Mouse (Mus musculus) embryonic facial prominence, embryonic 12.5 days (tissue): ENCODE data around the gene Eif1ad. TPM values are rescaled to one million over a fixed set of nuclear protein-coding genes. Genes with fewer than 3 reads are reported as not detected.

Experiments used
- ATAC-seq: fragments of 200-750 bp; cut with Nextera tagmentation; 2 replicates; pipeline ENCODE4 v1.8.0; 2017; ENCODE audit not compliant: insufficient number of reproducible peaks, insufficient read depth, low FRiP score, low TSS enrichment
- H3K27ac ChIP-seq: fragments of 300-500 bp; sonication (generic); 2 replicates; pipeline ENCODE4 v1.5.1; 2016; ENCODE audit warnings: mild to moderate bottlenecking
- H3K27me3 ChIP-seq: fragments of 300-500 bp; sonication (generic); 2 replicates; pipeline ENCODE4 v1.6.1; 2016; ENCODE audit warnings: mild to moderate bottlenecking, moderate library complexity
- H3K36me3 ChIP-seq: fragments of 300-500 bp; sonication (generic); 2 replicates; pipeline ENCODE4 v1.6.1; 2016; ENCODE audit warnings: mild to moderate bottlenecking
- H3K4me1 ChIP-seq: fragments of 300-500 bp; sonication (generic); 2 replicates; pipeline ENCODE4 v1.6.1; 2016
- H3K4me2 ChIP-seq: fragments of 300-500 bp; sonication (generic); replicated peaks from 2 replicates; pipeline ENCODE4 v1.6.1; 2016; ENCODE audit warnings: mild to moderate bottlenecking, moderate library complexity
- H3K4me3 ChIP-seq: fragments of 300-500 bp; sonication (generic); 2 replicates; pipeline ENCODE4 v1.5.1; 2016; ENCODE audit warnings: mild to moderate bottlenecking
- H3K9ac ChIP-seq: fragments of 300-500 bp; sonication (generic); 2 replicates; pipeline ENCODE4 v1.6.1; 2016; ENCODE audit warnings: mild to moderate bottlenecking, moderate library complexity
- H3K9me3 ChIP-seq: fragments of 300-500 bp; sonication (generic); 2 replicates; pipeline ENCODE4 v1.6.1; 2016; ENCODE audit warnings: mild to moderate bottlenecking, moderate library complexity
- WGBS: fragments of 180-500 bp; shearing (Covaris S2); methylation state at CpG from one replicate; pipeline ENCODE4 v1.1.7; 2016; 5-methylcytosine and 5-hydroxymethylcytosine counted together
- polyA plus RNA-seq: library from polyadenylated mRNA; unstranded; fragments of >200 nt; fragmentation: Nextera tagmentation; extraction: Ambion mirVana; gene quantifications from 2 replicates; pipeline ENCODE4 v1.2.1, GENCODE M21; 2016

The Eif1ad gene
- polyA plus RNA-seq, 1 experiment from 2014 or later = 66.8 TPM

DNA sequence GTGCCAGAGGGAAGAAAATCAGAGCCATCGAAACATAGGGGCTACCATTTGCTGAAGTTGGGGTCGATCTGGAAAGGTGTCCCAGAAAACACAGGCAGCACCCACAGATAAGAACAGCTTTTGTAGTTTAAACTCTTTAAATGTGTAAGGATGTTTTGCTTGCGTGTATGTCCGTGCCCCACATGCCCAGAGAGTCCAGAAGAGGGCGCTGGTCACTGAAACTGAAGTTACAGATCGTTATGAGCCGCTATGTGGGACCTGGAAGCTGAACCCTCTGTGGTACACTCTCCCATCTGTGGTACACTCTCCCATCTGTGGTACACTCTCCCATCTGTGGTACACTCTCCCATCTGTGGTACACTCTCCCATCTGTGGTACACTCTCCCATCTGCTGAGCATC, 40.6 kb downstream of the Eif1ad start:
- Histone ChIP-seq H3K27ac (peak overlapping the region; percentile 85), H3K9me3 (no peaks in the 10 kb centered on the region), H3K4me2 (peak overlapping the region; percentile 71), H3K4me3 (peak overlapping the region; percentile 48), H3K36me3 (no peaks in the 10 kb centered on the region), H3K4me1 (peaks cover 8% of the 10 kb centered on the region; the same call in 1 of the 2 replicates), H3K9ac (peak overlapping the region; percentile 46), H3K27me3 (no peaks in the 10 kb centered on the region)
- ATAC-seq = no peak
- WGBS = 21% methylated on average over 7 of the region's 7 CpGs

DNA sequence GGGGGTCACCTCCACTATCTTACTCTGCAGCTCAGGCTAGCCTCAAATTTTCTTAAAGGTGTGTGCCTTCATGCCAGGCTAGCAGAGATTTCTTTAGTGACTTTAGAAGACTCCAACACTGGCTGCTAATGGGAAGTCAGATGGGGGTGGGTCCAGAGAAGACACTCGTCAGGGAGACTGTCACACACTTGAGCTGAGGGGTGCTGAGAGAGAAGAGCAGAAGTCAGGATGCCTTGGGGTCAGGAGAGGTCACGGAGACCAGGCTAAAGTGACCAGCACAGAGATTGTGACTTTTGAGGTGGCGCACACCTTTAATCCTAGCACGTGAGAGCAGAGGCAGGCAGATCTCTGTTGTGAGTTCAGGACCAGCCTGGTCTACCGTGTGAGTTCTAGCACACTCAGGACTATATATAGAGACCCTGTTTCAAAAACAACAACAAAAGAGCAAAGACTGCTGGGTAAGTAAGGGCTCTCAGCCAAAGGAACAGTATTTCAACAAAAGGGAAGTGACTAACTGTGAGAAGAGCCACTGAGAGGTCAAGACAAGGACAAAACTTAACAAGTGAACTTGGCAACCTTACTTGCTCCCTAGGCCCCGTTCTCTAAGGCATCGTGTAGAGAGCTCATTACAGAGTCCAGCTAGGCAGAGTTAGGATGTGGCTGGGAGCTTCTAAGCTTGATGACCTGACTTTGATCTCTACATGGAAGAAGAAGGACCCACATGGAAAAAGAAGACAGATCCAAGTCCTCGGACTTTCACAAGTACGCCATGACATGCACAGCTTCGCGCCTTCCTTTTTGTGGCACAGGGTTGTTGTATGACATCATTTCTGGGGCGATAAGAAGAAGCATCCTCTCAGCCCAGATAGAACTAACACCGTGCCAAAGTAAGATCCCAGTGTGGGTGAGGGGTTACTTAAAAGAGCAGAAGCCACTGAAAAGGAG, 41.8 kb downstream of the Eif1ad start:
- Histone ChIP-seq H3K4me2 (peak overlapping the region; percentile 71; the same call in 1 of the 2 replicates), H3K4me3 (no peak overlapping the region), H3K4me1 (peaks cover 8% of the 10 kb centered on the region; the same call in 1 of the 2 replicates), H3K36me3 (no peaks in the 10 kb centered on the region), H3K9me3 (no peaks in the 10 kb centered on the region), H3K27ac (no peak overlapping the region), H3K9ac (no peak overlapping the region), H3K27me3 (no peaks in the 10 kb centered on the region)
- ATAC-seq = no peak
- 87% methylated on average over 13 of the region's 13 CpGs for WGBS

DNA sequence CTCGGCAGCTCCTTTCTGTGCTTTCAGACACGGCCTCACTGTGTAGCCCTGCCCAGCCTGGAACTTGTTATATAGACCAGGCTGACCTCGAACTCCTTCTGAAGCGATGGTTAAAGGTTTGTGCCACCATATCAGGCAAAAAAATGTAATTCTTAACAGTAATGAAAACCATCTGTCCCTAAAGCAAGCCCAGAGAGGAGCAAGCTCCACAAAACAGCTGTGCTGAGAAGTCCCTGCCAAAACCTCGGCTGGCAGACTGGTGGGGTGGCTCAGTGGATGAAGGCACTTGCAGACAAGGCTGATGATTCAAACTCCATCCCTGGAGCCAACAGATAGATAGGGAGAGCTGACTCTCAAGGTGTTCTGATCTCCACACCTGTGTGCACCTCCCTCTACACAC, 42.5 kb downstream of the Eif1ad start:
- Histone ChIP-seq H3K36me3 (no peaks in the 10 kb centered on the region), H3K27ac (no peak overlapping the region), H3K9me3 (no peaks in the 10 kb centered on the region), H3K4me2 (no peak overlapping the region), H3K27me3 (no peaks in the 10 kb centered on the region), H3K9ac (no peak overlapping the region), H3K4me1 (peaks cover 8% of the 10 kb centered on the region; the same call in 1 of the 2 replicates), H3K4me3 (no peak overlapping the region)
- no peak for ATAC-seq
- 43% methylated on average over 5 of the region's 5 CpGs for WGBS

DNA sequence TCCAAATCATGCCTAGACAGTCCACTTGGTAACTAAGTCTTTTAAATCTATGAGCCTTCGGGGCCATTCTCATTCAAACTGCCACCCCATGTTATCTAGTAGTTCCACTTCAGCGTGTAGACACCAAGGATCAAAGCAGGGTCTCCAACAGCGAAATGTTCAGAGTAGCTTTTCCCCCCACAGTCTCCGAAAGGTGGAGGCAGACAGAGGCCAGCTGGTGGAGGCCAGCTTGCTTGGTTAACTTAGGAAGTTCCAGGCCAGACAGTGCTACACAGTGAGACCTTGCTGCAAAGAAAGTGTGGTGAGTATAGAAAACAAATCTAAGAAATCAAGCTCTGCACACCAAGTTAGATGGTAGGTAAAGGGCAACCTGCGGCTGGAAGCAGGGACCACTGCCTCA, 44.1 kb downstream of the Eif1ad start:
- WGBS = 87% methylated on average over 5 of the region's 5 CpGs
- Histone ChIP-seq H3K27ac (no peak overlapping the region), H3K4me1 (peaks cover 7% of the 10 kb centered on the region; the same call in 1 of the 2 replicates), H3K9ac (no peak overlapping the region), H3K36me3 (no peaks in the 10 kb centered on the region), H3K9me3 (no peaks in the 10 kb centered on the region), H3K27me3 (no peaks in the 10 kb centered on the region), H3K4me2 (no peak overlapping the region), H3K4me3 (no peak overlapping the region)
- ATAC-seq = no peak

DNA sequence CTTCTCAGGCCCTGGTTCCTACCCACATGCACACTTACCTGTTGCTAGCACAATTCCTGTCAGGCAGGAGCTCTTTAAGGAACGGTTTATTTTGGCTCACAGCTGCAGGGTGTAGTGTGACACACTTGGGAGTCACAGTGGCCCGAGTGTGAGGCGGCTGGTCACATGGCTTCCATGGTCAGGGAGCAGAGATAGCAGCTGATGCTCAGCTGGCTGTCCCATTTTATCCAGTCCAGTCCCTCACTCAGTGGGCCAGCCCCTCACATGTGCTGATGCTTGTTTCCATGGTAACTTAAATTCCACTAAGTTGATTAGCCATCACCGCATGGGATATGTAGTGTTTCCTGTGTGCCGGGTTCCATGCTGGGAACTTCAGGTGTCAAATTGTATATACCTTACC, 45.4 kb downstream of the Eif1ad start:
- Histone ChIP-seq H3K4me1 (peaks cover 4% of the 10 kb centered on the region; the same call in 1 of the 2 replicates), H3K4me3 (no peak overlapping the region), H3K36me3 (no peaks in the 10 kb centered on the region), H3K9me3 (no peaks in the 10 kb centered on the region), H3K27me3 (no peaks in the 10 kb centered on the region), H3K9ac (no peak overlapping the region), H3K27ac (no peak overlapping the region), H3K4me2 (no peak overlapping the region)
- ATAC-seq = no peak
- 54% methylated on average over 5 of the region's 5 CpGs for WGBS

DNA sequence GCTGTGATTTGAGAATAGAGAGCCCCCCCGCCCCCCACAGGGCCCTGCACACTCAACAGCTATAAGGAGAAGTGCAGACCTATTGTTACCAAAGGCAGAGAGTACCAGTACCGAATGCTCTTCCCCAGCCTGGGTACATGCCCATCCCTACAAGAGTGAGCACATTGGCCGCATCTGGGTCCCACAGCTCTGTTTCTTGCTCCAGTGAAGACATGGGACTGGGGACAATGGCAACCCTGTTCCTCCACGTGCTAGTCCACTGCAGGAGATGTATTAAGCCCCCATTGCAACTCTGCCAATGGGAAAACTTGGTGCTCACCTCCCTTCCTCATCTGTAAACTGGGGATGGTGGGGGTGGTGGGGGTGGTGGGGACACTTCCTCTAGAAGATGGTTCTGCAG, 47.3 kb downstream of the Eif1ad start:
- Histone ChIP-seq H3K4me2 (no peak overlapping the region), H3K9me3 (no peaks in the 10 kb centered on the region), H3K27ac (no peak overlapping the region), H3K36me3 (0 out of 2 replicates have a peak, but pooled peaks cover 6% of the 10 kb centered on the region), H3K4me3 (no peak overlapping the region), H3K9ac (no peak overlapping the region), H3K4me1 (0 out of 2 replicates have a peak, but pooled peaks cover 4% of the 10 kb centered on the region), H3K27me3 (no peaks in the 10 kb centered on the region)
- no peak for ATAC-seq
- 63% methylated on average over 4 of the region's 4 CpGs for WGBS

DNA sequence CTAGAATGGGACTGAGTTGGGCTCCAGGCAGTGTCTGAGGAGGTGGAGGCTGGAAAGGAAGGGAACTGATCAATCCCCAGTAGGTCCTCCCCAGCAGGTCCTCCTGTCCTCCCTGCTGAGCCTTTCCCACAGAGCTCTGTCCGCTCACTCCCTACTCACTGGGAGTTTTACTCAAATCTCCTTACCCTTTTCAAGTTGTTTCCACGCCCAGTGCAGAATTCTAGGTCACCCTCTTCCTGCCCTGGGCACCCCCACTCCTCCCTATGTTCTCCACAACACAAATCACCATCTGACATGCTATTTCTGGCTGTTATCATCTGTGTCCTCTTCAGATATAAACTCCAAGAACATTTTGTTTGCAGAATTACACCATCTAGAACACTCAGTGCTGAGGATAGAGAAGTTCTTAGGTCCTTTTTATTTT, 48.0 kb downstream of the Eif1ad start:
- Histone ChIP-seq H3K36me3 (0 out of 2 replicates have a peak, but pooled peaks cover 6% of the 10 kb centered on the region), H3K27ac (no peak overlapping the region), H3K4me2 (no peak overlapping the region), H3K27me3 (no peaks in the 10 kb centered on the region), H3K9me3 (no peaks in the 10 kb centered on the region), H3K4me3 (no peak overlapping the region), H3K9ac (no peak overlapping the region), H3K4me1 (0 out of 2 replicates have a peak, but pooled peaks cover 4% of the 10 kb centered on the region)
- WGBS = 50% methylated on average over 2 of the region's 2 CpGs
- no peak for ATAC-seq

DNA sequence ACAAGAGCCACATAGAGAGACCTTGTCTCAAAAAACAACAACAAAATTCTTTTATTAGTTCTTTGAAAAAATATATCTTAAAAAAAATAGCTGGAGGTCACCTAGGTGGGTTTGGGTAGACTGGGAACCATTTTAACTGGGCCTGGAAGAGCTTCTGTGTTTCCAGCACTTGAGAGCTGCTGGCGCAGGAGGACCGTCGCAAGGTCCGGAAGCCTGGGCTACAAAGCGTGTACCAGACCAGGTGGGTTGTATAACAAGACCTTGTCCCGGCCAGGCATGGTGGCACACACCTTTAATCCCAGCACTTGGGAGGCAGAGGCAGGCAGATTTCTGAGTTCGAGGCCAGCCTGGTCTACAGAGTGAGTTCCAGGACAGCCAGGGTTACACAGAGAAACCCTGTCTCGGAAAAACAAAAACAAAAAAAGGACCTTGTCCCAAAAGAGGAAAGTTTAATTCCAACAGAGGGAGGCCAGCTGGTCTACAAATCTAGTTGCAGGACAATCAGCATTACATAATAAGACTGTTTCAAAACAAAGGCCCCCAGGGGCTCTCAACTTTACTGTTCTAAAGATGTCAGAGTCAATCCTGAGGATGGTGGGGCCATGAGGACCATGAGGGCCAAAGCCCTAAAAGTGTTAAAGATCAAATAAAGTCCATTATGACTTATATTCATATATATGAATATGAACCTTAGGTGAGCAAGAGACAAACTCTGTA, 52.4 kb downstream of the Eif1ad start:
- no peak for ATAC-seq
- no peak overlapping the region for H3K27ac ChIP-seq
- no peak overlapping the region for H3K4me3 ChIP-seq
- no peak overlapping the region for H3K9ac ChIP-seq
- H3K4me1 ChIP-seq = peaks cover 12% of the 10 kb centered on the region
- no peaks in the 10 kb centered on the region for H3K9me3 ChIP-seq
- H3K27me3 ChIP-seq = no peaks in the 10 kb centered on the region
- H3K36me3 ChIP-seq = peaks cover 42% of the 10 kb centered on the region
- H3K4me2 ChIP-seq = no peak overlapping the region
- WGBS = 92% methylated on average over 8 of the region's 8 CpGs

DNA sequence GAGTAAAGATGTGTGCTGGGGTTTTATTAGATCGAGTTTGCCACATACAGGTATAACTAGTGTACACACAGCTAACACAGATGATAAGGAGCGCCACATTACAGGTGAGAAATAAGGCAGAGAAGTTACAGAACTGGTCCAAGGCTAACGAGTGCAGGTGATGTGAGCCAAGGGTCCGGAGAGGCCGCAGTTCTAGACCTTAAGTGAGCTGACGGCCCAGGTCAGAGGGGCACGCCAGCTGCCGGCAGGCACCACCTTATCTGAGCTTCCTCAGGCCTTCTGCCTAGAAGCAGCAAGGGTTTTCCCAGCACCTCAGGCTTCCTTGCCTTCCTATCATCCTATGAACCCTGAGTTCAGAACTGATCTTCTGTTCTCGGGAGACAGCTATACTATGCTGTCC, 53.1 kb downstream of the Eif1ad start:
- no peak overlapping the region for H3K4me3 ChIP-seq
- H3K27ac ChIP-seq = no peak overlapping the region
- H3K27me3 ChIP-seq = no peaks in the 10 kb centered on the region
- no peak for ATAC-seq
- H3K36me3 ChIP-seq = peaks cover 42% of the 10 kb centered on the region
- H3K4me2 ChIP-seq = no peak overlapping the region
- H3K4me1 ChIP-seq = peaks cover 13% of the 10 kb centered on the region
- H3K9me3 ChIP-seq = no peaks in the 10 kb centered on the region
- H3K9ac ChIP-seq = no peak overlapping the region
- WGBS = 90% methylated on average over 9 of the region's 9 CpGs

DNA sequence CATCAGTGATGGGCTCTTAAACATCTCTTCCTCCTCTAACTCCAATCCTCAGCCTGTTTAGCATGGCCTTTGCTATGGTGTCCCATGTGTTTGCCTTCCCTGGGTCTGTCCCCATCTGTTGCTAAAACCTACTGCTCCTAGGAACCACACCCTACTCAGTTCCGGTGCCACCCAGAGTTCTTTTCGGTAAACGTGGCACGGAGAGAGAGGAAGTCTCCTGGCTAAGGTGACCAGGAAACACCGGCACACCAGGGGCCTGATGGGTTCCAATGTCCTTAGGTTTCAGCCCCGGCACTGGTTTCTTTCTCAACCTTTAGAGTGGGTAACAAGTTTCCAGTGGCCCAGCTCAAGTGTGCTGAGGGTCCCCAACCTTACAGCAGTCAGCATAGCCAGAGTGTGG, 54.0 kb downstream of the Eif1ad start:
- Histone ChIP-seq H3K36me3 (peaks cover 42% of the 10 kb centered on the region), H3K9ac (no peak overlapping the region), H3K4me1 (peaks cover 13% of the 10 kb centered on the region), H3K4me2 (no peak overlapping the region), H3K4me3 (no peak overlapping the region), H3K27me3 (no peaks in the 10 kb centered on the region), H3K9me3 (no peaks in the 10 kb centered on the region), H3K27ac (no peak overlapping the region)
- no peak for ATAC-seq
- WGBS = 93% methylated on average over 6 of the region's 6 CpGs
